Mouse (Mus musculus) cerebellum, adult 8-10 months (tissue): Measurements from ENCODE around the gene Pvr.

Source experiments
- DNase-seq: peaks from one replicate; pipeline ENCODE4 v3.0.0; 2022

Gene Pvr

DNA sequence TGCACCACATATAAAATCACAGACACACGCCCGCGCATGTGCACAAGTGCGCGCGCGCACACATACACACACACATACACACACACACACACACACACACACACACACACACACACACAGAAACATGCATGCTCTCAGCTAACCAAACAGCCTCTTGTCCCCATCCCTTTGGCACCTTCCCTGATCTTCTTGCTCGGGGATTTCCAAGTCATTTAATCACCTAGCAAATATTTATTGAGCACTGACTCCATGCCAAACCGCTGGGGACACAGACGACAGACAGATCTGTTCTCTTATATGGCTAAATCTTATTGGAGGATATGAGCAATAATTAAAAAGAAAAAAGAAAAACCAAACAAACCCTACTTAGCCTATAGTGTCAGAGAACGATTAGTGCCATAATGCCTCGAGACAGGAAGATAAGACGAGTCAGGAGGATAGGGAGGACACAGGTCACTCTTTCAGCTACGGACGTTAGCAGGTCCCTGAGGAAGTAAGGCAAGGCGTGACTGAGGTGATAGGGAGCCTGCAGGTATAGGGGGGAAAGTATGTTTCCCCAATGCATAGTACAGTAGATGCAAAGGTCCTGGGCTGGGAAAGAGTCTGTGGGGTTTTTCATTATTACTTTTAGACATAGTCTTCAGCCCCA, 53.1 kb downstream of the Pvr start:
- DNase-seq, result no peak

DNA sequence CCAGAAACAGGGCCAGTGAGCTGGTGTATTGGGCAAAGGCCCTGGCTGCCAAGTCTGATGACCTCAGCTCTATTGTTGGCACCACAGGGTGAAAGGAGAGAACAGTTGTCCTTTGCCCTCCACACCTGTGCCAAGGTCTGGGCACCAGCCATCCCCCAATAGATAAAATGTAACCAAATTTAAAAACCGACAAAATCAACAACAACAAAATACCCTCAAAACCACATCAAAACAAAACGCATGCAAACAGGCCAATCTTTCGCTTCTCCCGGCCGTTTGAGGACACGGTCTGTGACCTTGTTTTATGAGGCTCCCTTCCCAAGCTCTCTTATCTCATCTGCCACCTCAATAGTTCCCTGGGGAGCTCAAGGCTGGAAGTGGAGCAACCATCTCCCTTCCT, 54.5 kb downstream of the Pvr start:
- no peak for DNase-seq

DNA sequence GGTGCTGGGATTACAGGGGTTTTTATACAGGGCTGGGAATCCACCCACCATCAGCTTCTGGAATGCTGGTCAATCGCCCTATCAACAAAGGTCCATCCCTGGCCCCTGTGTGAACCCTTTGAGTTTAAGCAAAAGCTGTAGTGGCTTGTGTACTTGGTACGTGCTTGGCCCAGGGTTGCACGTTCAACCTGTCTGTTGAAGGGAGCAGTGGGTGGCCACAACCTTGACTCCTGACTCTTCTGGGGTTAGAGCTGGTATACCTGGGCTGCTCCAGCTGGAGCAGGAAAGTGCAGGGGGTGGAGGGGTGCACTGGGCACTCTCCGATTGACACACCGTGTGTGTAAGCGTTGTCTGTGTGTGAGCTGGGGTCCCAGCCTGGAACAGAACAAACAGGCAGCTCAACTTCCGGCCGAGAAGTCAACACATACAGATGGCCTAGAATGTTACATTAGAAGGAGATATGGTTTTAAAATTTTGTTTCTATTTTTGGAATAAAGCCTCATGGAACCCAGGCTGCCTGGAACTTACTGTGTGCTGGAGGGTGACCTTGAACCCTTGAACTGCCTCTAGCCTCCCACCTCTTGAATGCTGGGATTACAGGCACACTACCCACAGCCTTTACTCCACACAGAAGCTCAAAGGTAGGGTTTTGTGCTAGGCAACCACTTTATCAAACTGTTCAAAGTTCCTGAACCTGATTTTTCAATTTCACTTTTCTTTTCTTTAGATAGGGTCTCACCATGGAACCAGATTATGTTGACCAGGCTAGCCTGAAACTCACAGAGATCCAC, 55.5 kb downstream of the Pvr start:
- DNase-seq, result no peak

DNA sequence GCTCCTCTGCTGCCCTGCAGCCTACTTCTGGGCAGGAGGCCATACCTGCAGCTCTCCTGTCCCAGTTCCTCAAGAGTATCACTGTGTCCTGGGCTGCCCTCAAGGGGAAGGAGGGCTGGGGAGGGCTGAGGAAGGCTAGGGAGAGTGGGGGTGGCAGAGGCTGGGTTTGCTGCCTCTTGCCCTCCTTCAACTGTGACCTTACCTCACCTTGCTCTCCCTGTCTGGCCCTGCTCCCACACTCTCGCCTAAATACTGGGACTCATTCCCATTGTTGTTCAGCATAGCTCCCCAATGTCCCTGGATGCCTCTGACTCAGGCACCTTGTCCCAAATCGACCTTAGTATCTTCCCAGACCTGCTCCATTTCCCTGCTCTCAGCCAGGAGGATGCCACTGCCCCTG, 56.7 kb downstream of the Pvr start:
- no peak for DNase-seq

DNA sequence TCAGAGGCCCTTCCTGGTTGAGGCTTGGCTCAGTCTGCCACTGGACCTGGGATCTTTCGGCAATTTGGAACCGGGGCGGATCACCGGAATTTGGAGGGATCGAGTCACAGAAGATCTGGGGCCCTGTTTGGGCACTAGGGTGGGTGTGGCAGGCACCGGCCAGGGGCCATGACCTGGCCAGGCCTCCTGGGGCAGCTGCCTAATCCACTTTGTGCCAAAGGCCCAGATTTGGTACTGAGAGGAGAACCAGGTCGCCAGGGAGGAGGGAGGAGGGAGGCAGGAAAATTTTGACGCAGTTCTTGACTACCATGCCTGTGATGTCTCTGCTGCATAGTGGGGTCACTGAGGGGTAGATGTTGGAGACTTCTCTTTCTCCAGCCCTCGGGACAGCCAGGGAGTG, 59.8 kb downstream of the Pvr start, which contains the start of gene Ceacam16:
Gene Ceacam16 (minus strand): TSS at position 101 of the 400 bp plus-strand sequence.
- DNase-seq, result no peak

DNA sequence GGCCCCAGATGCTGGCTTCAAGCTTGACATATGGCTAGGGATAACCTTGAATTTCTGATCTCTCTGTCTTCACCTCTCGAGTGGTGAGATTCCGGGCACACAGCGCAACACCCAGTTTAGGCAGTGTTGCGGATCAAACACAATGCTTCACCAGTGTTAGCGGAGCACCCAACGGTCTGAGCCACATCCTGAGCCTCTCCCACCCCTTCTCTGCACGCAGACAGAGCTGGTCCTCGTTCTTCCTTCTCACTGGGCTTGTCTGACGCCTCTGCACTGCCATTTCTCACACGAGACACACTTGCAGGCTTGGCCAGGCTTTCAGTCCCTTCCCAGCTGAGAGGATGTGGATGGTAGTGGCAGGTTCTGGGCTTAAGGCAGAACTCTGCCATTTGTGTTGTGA, 61.2 kb downstream of the Pvr start:
- DNase-seq, result no peak

DNA sequence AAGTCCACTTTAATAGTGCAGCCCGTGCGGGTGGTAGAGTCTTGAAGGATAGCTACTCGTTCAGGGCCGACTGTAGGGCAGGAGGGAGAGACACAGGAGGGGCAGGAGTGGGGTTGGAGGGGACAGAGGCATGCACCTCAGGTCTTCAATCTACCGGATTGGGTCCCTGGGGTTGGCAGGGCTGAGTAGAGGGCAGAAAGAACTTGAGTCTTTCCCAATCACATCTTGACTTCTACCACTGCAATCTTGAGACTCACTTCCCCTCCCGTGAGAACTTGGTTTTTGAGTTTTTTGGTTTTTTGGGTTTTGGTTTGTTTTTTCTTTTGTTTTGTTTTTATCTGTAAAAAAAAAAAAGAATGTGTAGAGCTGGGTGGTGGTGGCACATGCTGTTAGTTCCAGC, 64.7 kb downstream of the Pvr start:
- no peak for DNase-seq

DNA sequence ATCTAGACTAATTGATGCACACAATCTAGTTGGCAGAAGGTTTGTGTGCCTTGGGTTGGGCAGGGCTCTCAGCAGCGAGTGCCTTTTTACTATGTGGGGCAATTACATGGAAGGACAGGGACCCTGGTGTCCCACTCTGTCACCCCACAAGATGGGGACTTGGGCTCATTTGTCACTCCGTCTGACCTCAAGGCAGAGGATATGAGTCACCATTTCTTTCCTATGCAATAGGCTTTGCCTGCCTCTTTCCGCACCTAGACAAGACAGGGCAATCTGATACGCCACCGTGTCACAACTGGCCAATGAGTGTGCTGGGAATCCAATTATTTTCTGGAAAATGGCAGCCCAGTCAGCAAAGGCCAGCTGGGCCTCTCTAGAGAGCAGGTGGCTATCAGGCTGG, 65.3 kb downstream of the Pvr start:
- no peak for DNase-seq
